Mouse (Mus musculus): ENCODE data around the gene Ribc1. TPM values are rescaled to one million over a fixed set of nuclear protein-coding genes. Genes with fewer than 3 reads are reported as not detected.

Ribc1 gene
- 1.1 and 1.7 TPM in 2 replicates for polyA plus RNA-seq (2011; ENCODE audit: insufficient read depth, insufficient read length, low replicate concordance, missing spikeins)

DNA sequence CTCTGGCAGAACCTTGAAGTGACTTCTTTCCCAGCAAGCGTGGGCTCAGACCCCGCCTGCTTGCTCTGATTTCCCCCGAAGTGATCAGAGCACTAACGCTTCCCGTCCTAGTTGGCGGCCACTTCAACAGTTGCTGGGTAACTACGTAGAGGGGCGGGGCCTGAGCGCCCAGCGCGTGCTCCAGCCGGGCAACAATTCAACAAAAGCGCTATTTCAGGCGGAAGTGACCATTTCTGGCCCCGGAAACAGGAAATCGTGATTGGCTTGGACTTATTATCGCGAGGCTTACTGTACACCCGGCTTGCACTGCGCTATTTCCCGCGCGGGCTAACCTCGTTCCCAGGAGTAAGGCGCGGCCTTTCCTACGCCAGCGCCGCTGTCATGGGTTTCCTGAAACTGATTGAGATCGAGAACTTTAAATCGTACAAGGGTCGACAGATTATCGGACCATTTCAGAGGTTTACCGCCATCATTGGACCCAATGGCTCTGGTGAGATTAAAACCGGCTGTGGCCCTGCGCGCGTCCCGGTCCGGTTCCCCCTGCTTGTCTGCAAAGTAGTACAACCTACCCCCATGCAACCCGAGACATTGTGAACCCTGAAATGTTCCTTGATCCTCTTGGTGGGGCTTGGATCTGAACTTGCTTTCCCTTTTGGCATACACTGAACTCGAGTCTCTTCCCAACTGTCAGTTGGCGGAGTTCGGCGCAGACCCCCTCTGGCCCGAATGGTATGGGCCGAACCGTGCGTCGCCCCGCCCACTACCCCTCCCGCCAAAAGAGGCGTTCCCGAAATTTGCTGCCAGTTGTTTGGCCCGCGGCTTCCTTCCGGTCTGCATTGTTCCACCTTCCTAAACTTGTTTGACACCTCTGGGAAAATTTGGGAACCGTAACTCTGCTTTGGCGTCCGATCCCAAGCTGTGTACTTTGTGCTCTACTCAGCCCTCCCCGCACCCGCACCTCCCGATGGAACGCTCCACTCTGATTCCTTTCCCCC is at the start of gene Ribc1, which contains the start of gene Smc1a:
Ribc1 (minus strand) TSS at position 145 of the 995 bp plus-strand sequence.
Smc1a (plus strand) TSS at position 278 of the 995 bp plus-strand sequence.
- Histone ChIP-seq H3K4me1 (ENCODE audit: control insufficient read depth, insufficient read depth, low read length) (no peaks in the 10 kb centered on the region; the same call in 1 of the 2 replicates), H3K27ac (ENCODE audit: control insufficient read depth, insufficient read depth, low read depth, low read length, poor library complexity) (peak within 1 kb of the TSS; percentile 81), H3K4me3 (replicated peaks; ENCODE audit: control insufficient read depth, low read depth, low read length) (peak within 1 kb of the TSS; percentile 74)
- WGBS, result 14% methylated on average over 64 of the region's 64 CpGs
- TF ChIP-seq POLR2A (IDR thresholded peaks at IDR 0.05; ENCODE audit: borderline replicate concordance, control insufficient read depth, low read depth, low read length) (peak; percentile 41; the same call in 1 of the 2 replicates), CTCF (IDR thresholded peaks at IDR 0.05; ENCODE audit: control insufficient read depth, insufficient read depth, low read length) (no peak)

- H3K4me1 ChIP-seq (ENCODE audit: control insufficient read depth, insufficient read depth, low read length), result no peaks in the 10 kb centered on the region; the same call in 1 of the 2 replicates
- no peak overlapping the region for H3K4me3 ChIP-seq (replicated peaks; ENCODE audit: control insufficient read depth, low read depth, low read length)
- WGBS, result 4% methylated on average over 2 of the region's 2 CpGs
- no peak overlapping the region for H3K27ac ChIP-seq (ENCODE audit: control insufficient read depth, insufficient read depth, low read depth, low read length, poor library complexity)
- TF ChIP-seq CTCF (IDR thresholded peaks at IDR 0.05; ENCODE audit: control insufficient read depth, insufficient read depth, low read length), result no peak
- no peak for TF ChIP-seq POLR2A (IDR thresholded peaks at IDR 0.05; ENCODE audit: borderline replicate concordance, control insufficient read depth, low read depth, low read length)
Measured at GRCm38 (mm10) chrX:152065674-152066073, 49.6 kb upstream of the Ribc1 start.

DNA sequence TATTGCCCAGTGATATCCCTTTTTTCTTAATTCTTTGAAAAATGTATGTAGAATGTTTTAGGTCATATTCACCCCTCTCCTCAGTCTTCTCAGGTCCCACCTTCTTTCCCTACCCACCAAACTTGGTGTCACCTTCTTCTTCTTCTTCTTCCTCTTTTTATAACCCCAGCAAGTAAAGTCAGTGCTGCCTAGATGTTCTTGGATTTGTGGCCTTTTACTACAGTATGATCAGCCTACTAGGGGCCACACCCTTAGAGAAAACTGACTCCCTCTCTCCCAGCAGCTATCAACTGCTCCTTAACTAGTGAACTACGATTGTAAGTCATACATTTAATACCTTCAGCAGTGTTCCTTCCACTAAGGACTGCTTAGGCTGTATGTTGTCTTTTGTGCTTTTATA is 38.0 kb upstream of the Ribc1 start:
- Histone ChIP-seq H3K4me3 (replicated peaks; ENCODE audit: control insufficient read depth, low read depth, low read length) (no peak overlapping the region), H3K27ac (ENCODE audit: control insufficient read depth, insufficient read depth, low read depth, low read length, poor library complexity) (no peak overlapping the region), H3K4me1 (ENCODE audit: control insufficient read depth, insufficient read depth, low read length) (no peaks in the 10 kb centered on the region)
- 61% methylated on average over 1 of the region's 1 CpGs for WGBS
- no peak for TF ChIP-seq POLR2A (IDR thresholded peaks at IDR 0.05; ENCODE audit: borderline replicate concordance, control insufficient read depth, low read depth, low read length)
- TF ChIP-seq CTCF (IDR thresholded peaks at IDR 0.05; ENCODE audit: control insufficient read depth, insufficient read depth, low read length), result no peak

GRCm38 (mm10) chrX:152052546-152052945 is 36.5 kb upstream of the Ribc1 start:
- no peak overlapping the region for H3K4me3 ChIP-seq (replicated peaks; ENCODE audit: control insufficient read depth, low read depth, low read length)
- TF ChIP-seq POLR2A (IDR thresholded peaks at IDR 0.05; ENCODE audit: borderline replicate concordance, control insufficient read depth, low read depth, low read length), result no peak
- 51% methylated on average over 3 of the region's 3 CpGs for WGBS
- no peaks in the 10 kb centered on the region for H3K4me1 ChIP-seq (ENCODE audit: control insufficient read depth, insufficient read depth, low read length)
- H3K27ac ChIP-seq (ENCODE audit: control insufficient read depth, insufficient read depth, low read depth, low read length, poor library complexity), result no peak overlapping the region

DNA sequence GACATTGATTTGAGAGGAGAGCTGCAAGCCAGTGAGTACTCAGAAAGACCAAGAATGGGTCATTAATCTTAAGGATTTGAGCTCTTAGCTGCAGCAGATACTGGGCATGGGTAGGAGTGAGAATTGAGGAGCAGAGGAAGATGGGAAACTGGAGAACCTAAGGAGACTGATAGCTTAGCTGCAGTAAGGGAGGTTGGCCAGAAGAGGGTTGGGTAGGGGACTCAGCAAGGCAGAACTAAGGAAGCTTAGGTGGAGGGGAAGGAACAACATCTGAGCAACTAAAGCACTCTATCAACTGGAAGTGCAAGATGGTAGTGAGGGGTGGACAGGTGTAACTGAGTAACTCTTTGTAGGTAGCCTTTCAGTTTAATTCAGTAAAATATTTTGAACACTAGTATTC is 31.1 kb upstream of the Ribc1 start:
- Histone ChIP-seq H3K4me1 (ENCODE audit: control insufficient read depth, insufficient read depth, low read length) (no peaks in the 10 kb centered on the region), H3K27ac (ENCODE audit: control insufficient read depth, insufficient read depth, low read depth, low read length, poor library complexity) (no peak overlapping the region), H3K4me3 (replicated peaks; ENCODE audit: control insufficient read depth, low read depth, low read length) (no peak overlapping the region)
- TF ChIP-seq CTCF (IDR thresholded peaks at IDR 0.05; ENCODE audit: control insufficient read depth, insufficient read depth, low read length) (no peak), POLR2A (IDR thresholded peaks at IDR 0.05; ENCODE audit: borderline replicate concordance, control insufficient read depth, low read depth, low read length) (no peak)

DNA sequence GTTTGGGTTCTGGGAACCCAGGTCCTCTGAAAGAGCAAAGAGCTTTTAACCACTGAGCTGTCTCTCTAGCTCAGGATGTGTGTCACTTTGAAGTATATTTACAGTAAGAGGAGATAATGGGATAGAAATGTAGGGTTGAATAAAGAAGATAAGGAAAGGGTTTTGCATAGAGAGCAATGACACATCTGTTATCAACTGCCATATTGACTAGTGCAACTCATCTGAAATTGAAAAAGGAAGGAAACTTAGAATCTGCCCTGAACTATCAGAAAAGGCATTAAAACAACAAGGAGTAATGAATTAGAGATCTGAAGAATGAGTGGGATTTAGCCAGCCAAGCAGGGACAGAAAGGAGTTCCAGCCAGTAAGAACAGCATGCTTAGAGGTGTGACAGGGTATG is 23.8 kb upstream of the Ribc1 start:
- H3K27ac ChIP-seq (ENCODE audit: control insufficient read depth, insufficient read depth, low read depth, low read length, poor library complexity), result no peak overlapping the region

GRCm38 (mm10) chrX:152019294-152019693 is 3.2 kb upstream of the Ribc1 start:
- H3K4me1 ChIP-seq (ENCODE audit: control insufficient read depth, insufficient read depth, low read length), result no peaks in the 10 kb centered on the region; the same call in 1 of the 2 replicates
- H3K4me3 ChIP-seq (replicated peaks; ENCODE audit: control insufficient read depth, low read depth, low read length), result no peak overlapping the region
- TF ChIP-seq CTCF (IDR thresholded peaks at IDR 0.05; ENCODE audit: control insufficient read depth, insufficient read depth, low read length), result no peak
- TF ChIP-seq POLR2A (IDR thresholded peaks at IDR 0.05; ENCODE audit: borderline replicate concordance, control insufficient read depth, low read depth, low read length), result no peak
- WGBS, result 33% methylated on average over 2 of the region's 2 CpGs
- no peak overlapping the region for H3K27ac ChIP-seq (ENCODE audit: control insufficient read depth, insufficient read depth, low read depth, low read length, poor library complexity)

More for the DNA sequence above, 23.8 kb upstream of the Ribc1 start:
- TF ChIP-seq CTCF (IDR thresholded peaks at IDR 0.05; ENCODE audit: control insufficient read depth, insufficient read depth, low read length) (no peak), POLR2A (IDR thresholded peaks at IDR 0.05; ENCODE audit: borderline replicate concordance, control insufficient read depth, low read depth, low read length) (no peak)
- no peak overlapping the region for H3K4me3 ChIP-seq (replicated peaks; ENCODE audit: control insufficient read depth, low read depth, low read length)
- H3K4me1 ChIP-seq (ENCODE audit: control insufficient read depth, insufficient read depth, low read length), result no peaks in the 10 kb centered on the region

- Histone ChIP-seq H3K27ac (ENCODE audit: control insufficient read depth, insufficient read depth, low read depth, low read length, poor library complexity) (peak overlapping the region; percentile 81), H3K4me1 (ENCODE audit: control insufficient read depth, insufficient read depth, low read length) (no peaks in the 10 kb centered on the region; the same call in 1 of the 2 replicates), H3K4me3 (replicated peaks; ENCODE audit: control insufficient read depth, low read depth, low read length) (peak overlapping the region; percentile 74)
- 14% methylated on average over 14 of the region's 14 CpGs for WGBS
- TF ChIP-seq CTCF (IDR thresholded peaks at IDR 0.05; ENCODE audit: control insufficient read depth, insufficient read depth, low read length), result no peak
- TF ChIP-seq POLR2A (IDR thresholded peaks at IDR 0.05; ENCODE audit: borderline replicate concordance, control insufficient read depth, low read depth, low read length), result no peak
Measured at GRCm38 (mm10) chrX:152017186-152017585, 1.1 kb upstream of the Ribc1 start.

Data from bone marrow, adult 2 months (tissue).